Mouse (Mus musculus) erythroblast, embryonic 14.5 days (primary cell): ENCODE data around the gene Plagl2.

Experiments
- GATA1 ChIP-seq: IDR thresholded peaks from 2 replicates; pipeline ENCODE4 v1.6.1; 2012; ENCODE audit warnings: low read length, inconsistent platforms, mixed read lengths
- TAL1 ChIP-seq: IDR thresholded peaks from 3 replicates; pipeline ENCODE4 v1.6.1; 2012; ENCODE audit warnings: low read length, inconsistent platforms, mixed read lengths

DNA sequence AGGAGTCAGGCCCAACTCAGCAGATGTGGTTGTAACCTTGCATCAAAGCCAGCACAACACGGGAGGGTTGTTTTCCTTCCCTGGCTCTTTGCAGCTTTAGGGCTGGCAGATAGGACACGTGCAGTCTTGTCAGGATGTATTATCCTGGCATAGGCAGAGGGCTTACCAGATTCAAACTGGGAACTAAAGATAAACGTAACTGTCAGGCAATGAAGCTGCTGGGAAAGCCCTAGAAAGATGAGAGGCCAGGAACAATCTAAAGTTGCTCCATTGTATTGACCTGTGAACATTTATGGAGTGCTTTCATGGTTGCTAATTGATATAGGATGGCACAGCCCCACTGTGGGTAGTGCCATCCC, 15.7 kb downstream of the Plagl2 start:
- TF ChIP-seq TAL1 (no peak), GATA1 (no peak)
